Mouse (Mus musculus) kidney, adult 2 months (tissue): ENCODE measurements around the gene Rps6ka2.

Source experiments
- CTCF ChIP-seq: fragments of 200-500 bp; conservative IDR thresholded peaks from 2 replicates; pipeline ENCODE4 v1.5.1; 2011; ENCODE audit warnings: low read depth, mild to moderate bottlenecking, control low read depth, low read length, moderate library complexity, mixed read lengths; ENCODE audit not compliant: insufficient read depth, insufficient read length
- POLR2A ChIP-seq: fragments of 200-500 bp; IDR thresholded peaks from one replicate; pipeline ENCODE4 v1.6.1; 2011; ENCODE audit warnings: low read depth, low read length, control low read depth

DNA sequence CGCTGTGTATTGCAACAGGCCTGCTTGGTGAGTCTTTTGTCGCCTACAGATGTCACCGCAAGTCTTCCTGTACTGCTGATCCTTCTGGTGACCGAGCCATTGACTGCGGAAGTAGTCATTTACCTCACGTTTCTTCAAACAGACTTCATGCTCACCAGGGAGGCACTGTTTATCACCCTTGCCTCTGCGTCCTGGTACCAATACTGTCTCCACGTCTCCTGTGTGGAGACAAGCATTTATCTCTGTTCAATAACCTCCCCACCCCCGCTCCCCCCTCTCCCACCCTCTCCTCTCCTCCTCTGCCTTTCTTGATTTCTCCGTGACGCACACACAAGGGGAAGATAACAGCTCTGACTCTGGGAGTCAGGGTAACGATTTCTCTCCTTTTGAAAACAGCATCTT, 22.0 kb upstream of the Rps6ka2 start:
- no peak for TF ChIP-seq POLR2A
- TF ChIP-seq CTCF: no peak
